Mouse (Mus musculus): ENCODE results near the gene Crocc2.

GRCm38 (mm10) chr1:93252586-93252985 is 84.1 kb downstream of the Crocc2 start:
- TF ChIP-seq CTCF (IDR thresholded peaks at IDR 0.05 in 2 of 3, conservative IDR thresholded peaks at IDR 0.05 in 1 of 3; ENCODE audit: control insufficient read depth in 1 of 3, insufficient read depth in 1 of 3, low read depth in 2 of 3, low read length in 3 of 3, poor library complexity in 1 of 3, severe bottlenecking in 1 of 3), result no peak
- TF ChIP-seq HCFC1 (IDR thresholded peaks at IDR 0.05; ENCODE audit: low read depth, low read length), result no peak
- no peak for TF ChIP-seq SMC3 (IDR thresholded peaks at IDR 0.05; ENCODE audit: low read depth, low read length)
- no peak for TF ChIP-seq TAL1 (IDR thresholded peaks at IDR 0.05; ENCODE audit: low read length)
- TF ChIP-seq GATA1 (IDR thresholded peaks at IDR 0.05; ENCODE audit: low read depth, low read length), result no peak
- no peak for TF ChIP-seq ELF1 (IDR thresholded peaks at IDR 0.05; ENCODE audit: low read depth, low read length)
- no peak for TF ChIP-seq MEF2A (IDR thresholded peaks at IDR 0.05; ENCODE audit: extremely low read depth, insufficient replicate concordance, low read depth, low read length, poor library complexity, severe bottlenecking)
- TF ChIP-seq POLR2A (IDR thresholded peaks at IDR 0.05; ENCODE audit: control insufficient read depth in 1 of 2, insufficient read depth in 1 of 2, low read depth in 1 of 2, low read length in 2 of 2, poor library complexity in 1 of 2), result no peak
- no peak for TF ChIP-seq POLR2AphosphoS2 (IDR thresholded peaks at IDR 0.05; ENCODE audit: low read length)
- TF ChIP-seq ZKSCAN1 (IDR thresholded peaks at IDR 0.05; ENCODE audit: low read depth, low read length), result no peak
- no peak for TF ChIP-seq TBP (IDR thresholded peaks at IDR 0.05; ENCODE audit: low read depth, low read length)
- no peak for TF ChIP-seq CHD1 (IDR thresholded peaks at IDR 0.05; ENCODE audit: low read depth, low read length)
- TF ChIP-seq NRF1 (IDR thresholded peaks at IDR 0.05; ENCODE audit: insufficient read depth, low read depth, low read length, poor library complexity, severe bottlenecking), result no peak
- TF ChIP-seq MAFK (IDR thresholded peaks at IDR 0.05; ENCODE audit: borderline replicate concordance, low read depth, low read length), result no peak
